Mouse (Mus musculus): Measurements from ENCODE around the gene Prkcb.

The Prkcb gene

GRCm38 (mm10) chr7:122665311-122666049 is 376.9 kb downstream of the Prkcb start:
- DNase-seq (ENCODE audit: low read depth, low spot score) = no peak

DNA sequence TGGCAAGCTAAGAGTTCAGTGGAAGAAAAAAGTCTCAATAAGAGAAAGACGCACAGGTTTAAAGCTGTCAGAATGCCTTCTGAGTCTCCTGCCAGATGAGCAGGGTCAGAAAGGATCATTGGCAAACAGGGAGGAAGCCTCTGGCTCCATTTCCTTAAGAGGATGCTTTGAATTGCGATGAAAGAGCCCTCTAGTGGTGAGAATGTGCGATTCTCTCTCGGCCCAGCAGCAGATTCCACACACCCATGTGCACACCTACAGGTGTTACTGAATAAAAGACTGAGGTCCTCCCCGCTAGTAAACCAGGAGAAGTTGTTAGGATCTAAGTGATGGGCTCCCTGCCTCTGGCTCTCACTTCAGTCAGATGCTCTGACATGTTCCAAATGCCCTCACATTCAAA is 379.4 kb downstream of the Prkcb start:
- peak; percentile 87 for DNase-seq (ENCODE audit: low read depth, low spot score)

GRCm38 (mm10) chr7:122670442-122670872 is 381.9 kb downstream of the Prkcb start, which contains the start of gene Cacng3:
Gene Cacng3, plus strand, starts transcription at chr7:122670492.
- DNase-seq (ENCODE audit: low read depth, low spot score) = no peak

DNA sequence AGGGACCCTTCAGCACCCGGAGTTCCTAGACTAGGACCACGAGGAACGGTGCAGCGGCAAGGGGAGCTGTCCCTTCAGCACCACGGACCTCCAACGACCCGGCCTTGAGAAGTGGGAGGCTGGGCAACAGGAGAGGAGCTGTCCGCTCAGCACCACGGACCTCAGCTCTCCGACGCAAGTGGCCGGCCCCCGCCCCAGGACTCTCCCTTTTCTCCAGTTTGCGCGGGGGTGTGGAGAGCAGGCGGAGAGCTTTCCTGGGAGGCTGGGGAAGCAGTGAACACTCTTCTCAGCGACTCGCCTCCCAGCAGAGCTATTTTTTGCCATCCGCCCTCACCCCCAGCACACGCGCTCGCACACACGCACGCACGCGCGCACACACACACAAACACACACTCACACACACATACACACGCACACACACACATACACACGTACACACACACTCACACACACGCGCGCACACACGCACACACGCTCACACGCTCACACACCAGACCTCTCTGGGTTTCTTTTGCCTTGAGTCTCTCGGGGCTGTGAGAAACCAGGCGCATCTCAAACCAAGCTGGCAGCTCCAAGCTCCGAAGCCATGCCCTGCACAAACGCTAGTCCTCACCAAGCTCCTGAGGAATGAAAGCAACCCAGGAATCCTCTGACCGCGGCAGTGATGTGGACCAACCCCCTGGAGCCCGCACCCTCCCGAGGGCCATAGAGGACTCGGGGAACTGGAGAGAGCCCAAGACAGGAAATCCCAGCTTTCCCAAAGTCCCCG is 382.5 kb downstream of the Prkcb start:
- peak; percentile 94 for DNase-seq (ENCODE audit: low read depth, low spot score)

GRCm38 (mm10) chr7:122672981-122673380 is 384.4 kb downstream of the Prkcb start:
- DNase-seq (ENCODE audit: low read depth, low spot score) = peak; percentile 11

DNA sequence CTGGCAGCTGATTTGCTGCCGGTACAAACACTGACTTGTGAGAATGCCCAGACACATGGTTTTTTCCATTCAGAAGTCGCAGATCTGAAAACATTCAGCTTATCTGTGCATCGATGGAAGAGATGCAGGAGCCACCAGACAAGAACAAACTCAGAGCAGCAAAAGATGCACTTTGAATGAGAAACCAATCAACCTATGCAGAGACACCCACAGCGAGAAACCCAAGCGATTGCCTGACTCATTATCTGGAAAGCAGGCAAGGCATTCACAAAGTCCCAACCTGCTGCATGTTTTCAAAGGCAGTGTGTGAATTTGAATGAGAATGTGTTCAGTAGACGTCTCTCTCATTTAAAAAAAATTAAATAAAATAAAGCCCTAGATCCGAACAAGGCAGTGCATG is 386.7 kb downstream of the Prkcb start:
- DNase-seq (ENCODE audit: low read depth, low spot score) = no peak

Data from ES-CJ7 (cell line).